Mouse (Mus musculus): ENCODE results near the gene Thnsl2.
A peak's percentile ranks its signal among the peaks of the same experiment; 100 is the strongest.

Thnsl2 gene

GRCm38 (mm10) chr6:71143894-71144455 lies at the start of gene Thnsl2:
TSS of gene Thnsl2 (minus strand) at chr6:71144439.
- peak; percentile 76 for DNase-seq

- no peak for DNase-seq
Observed at GRCm38 (mm10) chr6:71193151-71193740, 49.0 kb upstream of the Thnsl2 start.

- no peak for DNase-seq
Observed at GRCm38 (mm10) chr6:71190501-71190900, 46.3 kb upstream of the Thnsl2 start.

- DNase-seq = no peak
Observed at GRCm38 (mm10) chr6:71189578-71189977, 45.3 kb upstream of the Thnsl2 start.

GRCm38 (mm10) chr6:71184941-71185604 lies 40.8 kb upstream of the Thnsl2 start:
- no peak for DNase-seq

GRCm38 (mm10) chr6:71180596-71180995 lies 36.4 kb upstream of the Thnsl2 start:
- DNase-seq = no peak

GRCm38 (mm10) chr6:71172812-71173580 lies 28.8 kb upstream of the Thnsl2 start:
- no peak for DNase-seq

GRCm38 (mm10) chr6:71166551-71167169 lies 22.4 kb upstream of the Thnsl2 start:
- no peak for DNase-seq

GRCm38 (mm10) chr6:71164394-71164793 lies 20.2 kb upstream of the Thnsl2 start:
- DNase-seq = no peak

- DNase-seq = no peak
Observed at GRCm38 (mm10) chr6:71162269-71162668, 18.0 kb upstream of the Thnsl2 start.

- DNase-seq = no peak
Observed at GRCm38 (mm10) chr6:71161290-71161689, 17.1 kb upstream of the Thnsl2 start.

- no peak for DNase-seq
Observed at GRCm38 (mm10) chr6:71156674-71157326, 12.6 kb upstream of the Thnsl2 start.

GRCm38 (mm10) chr6:71154861-71155260 lies 10.6 kb upstream of the Thnsl2 start:
- DNase-seq = no peak

GRCm38 (mm10) chr6:71153486-71153885 lies 9.2 kb upstream of the Thnsl2 start:
- no peak for DNase-seq

- no peak for DNase-seq
Observed at GRCm38 (mm10) chr6:71151098-71151497, 6.9 kb upstream of the Thnsl2 start.

- DNase-seq = peak; percentile 43
Observed at GRCm38 (mm10) chr6:71149534-71149933, 5.3 kb upstream of the Thnsl2 start.

GRCm38 (mm10) chr6:71148336-71148735 lies 4.1 kb upstream of the Thnsl2 start:
- no peak for DNase-seq

GRCm38 (mm10) chr6:71145288-71145989 lies 1.2 kb upstream of the Thnsl2 start:
- no peak for DNase-seq

GRCm38 (mm10) chr6:71143154-71143893 lies 915 bp downstream of the Thnsl2 start:
- no peak for DNase-seq

- no peak for DNase-seq
Observed at GRCm38 (mm10) chr6:71135031-71135430, 9.2 kb downstream of the Thnsl2 start.

- no peak for DNase-seq
Observed at GRCm38 (mm10) chr6:71133559-71133958, 10.7 kb downstream of the Thnsl2 start.
